21 mouse cellular contexts compared by ENCODE assay signal in the genomic region with DNA sequence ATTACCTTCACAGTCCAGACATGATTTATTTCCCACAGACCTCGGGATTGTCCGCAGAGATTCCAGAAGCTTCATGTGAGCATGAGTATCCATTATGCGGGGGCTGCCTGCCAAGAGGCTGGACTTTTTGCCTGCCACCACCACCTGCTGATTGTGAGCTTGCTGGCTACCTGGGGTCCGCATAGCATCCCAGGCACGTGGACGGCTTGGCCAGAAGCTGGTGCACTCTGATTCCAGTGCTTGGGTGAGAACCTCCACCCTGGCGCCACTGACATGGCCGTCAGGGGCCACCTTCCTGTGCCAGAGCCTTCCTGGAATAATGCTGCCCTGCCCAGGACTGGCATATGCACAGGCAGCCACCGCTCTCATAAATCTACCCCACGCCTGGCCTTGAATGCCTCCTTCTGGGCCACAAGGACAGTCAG. TPM values are rescaled to one million over a fixed set of nuclear protein-coding genes. Genes with fewer than 3 reads are reported as not detected.
A peak's percentile ranks its signal among the peaks of the same experiment; 100 is the strongest.
DNase-seq lines count a peak whose midpoint lies in the region; ATAC-seq lines count a peak whose summit lies in the region.
"Had no signal": no experiment of that assay in that cellular context is flagged by ENCODE, and none has a peak within 500 bp of the region (broad histone marks: within the 10 kb centered on the region; RNA-seq: fewer than 3 reads in every experiment).

No protein-coding gene starts in this region.

- no peaks in the 10 kb centered on the region for H3K9me3 ChIP-seq in hindbrain, embryonic 13.5 days
- H3K9me3 ChIP-seq: embryonic facial prominence, embryonic 12.5 days; heart, embryonic 10.5 days; hindbrain, embryonic 10.5 days; limb, embryonic 13.5 days; liver, embryonic 12.5 days had no signal

- H3K4me2 ChIP-seq in hindbrain, embryonic 13.5 days = no peak overlapping the region
- H3K4me2 ChIP-seq: embryonic facial prominence, embryonic 12.5 days; limb, embryonic 13.5 days; liver, embryonic 12.5 days; midbrain, embryonic 11.5 days had no signal

- H3K27me3 ChIP-seq in hindbrain, embryonic 13.5 days = no peaks in the 10 kb centered on the region
- H3K27me3 ChIP-seq: embryonic facial prominence, embryonic 12.5 days; liver, embryonic 12.5 days had no signal

- no peak overlapping the region for H3K4me3 ChIP-seq in hindbrain, embryonic 13.5 days
- H3K4me3 ChIP-seq: embryonic facial prominence, embryonic 12.5 days; heart, embryonic 10.5 days; hindbrain, embryonic 10.5 days; limb, embryonic 13.5 days; liver, embryonic 12.5 days had no signal

- no peaks in the 10 kb centered on the region for H3K36me3 ChIP-seq in hindbrain, embryonic 13.5 days
- H3K36me3 ChIP-seq: embryonic facial prominence, embryonic 12.5 days; heart, embryonic 10.5 days; hindbrain, embryonic 10.5 days; limb, embryonic 13.5 days; liver, embryonic 12.5 days had no signal

- no peak for ATAC-seq in hindbrain, embryonic 13.5 days (ENCODE audit: low FRiP score)
- ATAC-seq: liver, embryonic 12.5 days had no signal

- H3K4me1 ChIP-seq in hindbrain, embryonic 13.5 days (replicated peaks) = 0 out of 2 replicates have a peak, but pooled peaks cover 3% of the 10 kb centered on the region
- H3K4me1 ChIP-seq: embryonic facial prominence, embryonic 12.5 days; liver, embryonic 12.5 days had no signal

- no peak overlapping the region for H3K27ac ChIP-seq in hindbrain, embryonic 13.5 days
- H3K27ac ChIP-seq: embryonic facial prominence, embryonic 12.5 days; heart, embryonic 10.5 days; hindbrain, embryonic 10.5 days; limb, embryonic 13.5 days; liver, embryonic 12.5 days had no signal

- no peak overlapping the region for H3K9ac ChIP-seq in hindbrain, embryonic 13.5 days
- H3K9ac ChIP-seq: embryonic facial prominence, embryonic 12.5 days; limb, embryonic 13.5 days; liver, embryonic 12.5 days had no signal

- peak; percentile 35 to 46 for DNase-seq in cerebellum, postnatal 10 days
- DNase-seq in cerebellum, adult 18-20 months = no peak
- peak; percentile 28 to 64 for DNase-seq in adrenal gland, adult 18-20 months (ENCODE audit: low spot score in 2 of 2)
- DNase-seq in adrenal gland, postnatal 25 days = peak; percentile 61
- DNase-seq in gastrocnemius, postnatal 25 days = peak; percentile 85
- DNase-seq in right cerebral cortex, adult 2 months (ENCODE audit: low spot score in 2 of 2) = no peak
- no peak for DNase-seq in urinary bladder, postnatal 4 days (ENCODE audit: low spot score in 2 of 2)
- DNase-seq: cerebellum, adult 9-11 months; kidney, adult 8-10 months; kidney, postnatal 10 days; lung, adult 18-20 months; lung, postnatal 10 days; right cerebral cortex, postnatal 25 days; thymus, postnatal 14 days had no signal

- 84% methylated on average over 10 of the region's 10 CpGs for WGBS in hindbrain, embryonic 13.5 days

RNA-seq across cellular contexts. Expression of a gene that starts 24.7 kb away (rescaled TPM):
- total RNA-seq in adrenal gland, adult 18-20 months (2021) = 100 to 1,000 TPM; 177 to 216 TPM
- 216 and 222 TPM in 2 replicates for total RNA-seq in adrenal gland, postnatal 25 days (2021)
- total RNA-seq in gastrocnemius, postnatal 25 days (2021) = 10 to 100 TPM; 37.4 to 39.0 TPM
- polyA plus RNA-seq in hindbrain, embryonic 13.5 days (2015; fragmentation: Nextera tagmentation; extraction: Ambion mirVana) = 296 and 305 TPM in 2 replicates

RNA-seq across cellular contexts. Expression of a gene that starts 25.0 kb away (rescaled TPM):
- 100 to 1,000 TPM in 1 of 2 experiments, 10 to 100 TPM in 1; 90.5 to 148 TPM for total RNA-seq in adrenal gland, adult 18-20 months (2021)
- 138 and 149 TPM in 2 replicates for total RNA-seq in adrenal gland, postnatal 25 days (2021)
- 1 to 10 TPM; 9.3 to 9.6 TPM for total RNA-seq in gastrocnemius, postnatal 25 days (2021)
- polyA plus RNA-seq in hindbrain, embryonic 13.5 days (2015; fragmentation: Nextera tagmentation; extraction: Ambion mirVana) = 299 and 310 TPM in 2 replicates

Comparison
In these comparisons a context has a peak if more than half of its experiments do, and no peak if none do; other contexts are left out.
1. DNase-seq: peak in cerebellum, postnatal 10 days (2 of 2), adrenal gland, adult 18-20 months (2 of 2), adrenal gland, postnatal 25 days (single experiment) and gastrocnemius, postnatal 25 days (single experiment); none in cerebellum, adult 18-20 months (0 of 2), right cerebral cortex, adult 2 months (0 of 2) and urinary bladder, postnatal 4 days (0 of 2).
2. RNA of a gene that starts 25.0 kb away (total RNA-seq): 90.5 to 148 TPM in adrenal gland, adult 18-20 months and 138 to 149 TPM in adrenal gland, postnatal 25 days; 9.3 to 9.6 TPM in gastrocnemius, postnatal 25 days; every median in the first group is over 4 times any median in the second.